Mouse (Mus musculus): Measurements from ENCODE around the gene Csad.

GRCm38 (mm10) chr15:102178279-102178678 lies 26.2 kb downstream of the Csad start:
- TF ChIP-seq EP300 (optimal IDR thresholded peaks at IDR 0.05) (no peak), CTCF (IDR thresholded peaks at IDR 0.05; ENCODE audit: low read depth) (peak; percentile 95)

Measured in stomach, postnatal 0 days (tissue).